10 mouse cellular contexts compared by ENCODE assay signal in the genomic region with DNA sequence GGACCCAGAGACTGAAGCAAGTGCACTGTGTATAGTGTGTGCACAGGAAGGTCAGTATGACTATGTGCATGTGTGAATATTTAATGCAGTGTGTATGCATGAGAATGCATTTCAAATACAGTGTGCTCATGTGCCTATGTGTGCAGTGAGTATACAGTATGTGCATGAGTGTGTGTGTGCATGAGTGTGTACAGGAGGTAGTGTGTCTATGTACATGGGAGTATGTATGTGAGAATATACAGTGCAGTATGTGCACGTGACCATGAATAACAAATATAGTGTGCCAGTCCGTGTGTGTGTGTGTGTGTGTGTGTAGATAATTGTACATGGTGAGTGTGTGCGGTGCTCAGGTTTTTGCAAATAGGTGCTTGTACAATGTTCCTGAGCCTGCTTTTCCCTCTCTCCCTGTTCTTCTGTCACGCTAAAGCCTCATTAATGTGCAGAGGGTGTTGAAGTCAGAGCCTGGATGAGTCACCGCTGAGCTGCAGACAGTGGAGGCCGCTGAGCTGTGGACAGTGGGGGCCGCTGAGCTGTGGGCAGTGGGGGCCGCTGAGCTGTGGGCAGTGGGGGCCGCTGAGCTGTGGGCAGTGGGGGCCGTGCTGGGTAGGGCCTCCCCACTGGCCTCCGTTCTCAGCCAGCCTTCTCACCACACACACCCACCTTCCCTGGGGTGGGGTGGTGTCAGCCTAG. TPM values are rescaled to one million over a fixed set of nuclear protein-coding genes. Genes with fewer than 3 reads are reported as not detected.
DNase-seq lines count a peak whose midpoint lies in the region; ATAC-seq and TF ChIP-seq lines count a peak whose summit lies in the region.
"Had no signal": no experiment of that assay in that cellular context is flagged by ENCODE, and none has a peak within 500 bp of the region (broad histone marks: within the 10 kb centered on the region; RNA-seq: fewer than 3 reads in every experiment).

No protein-coding gene starts in this region.

- H3K4me2 ChIP-seq in hindbrain, embryonic 15.5 days: no peak overlapping the region
- H3K4me2 ChIP-seq in stomach, embryonic 14.5 days (replicated peaks; ENCODE audit: low read depth, low read length): no peak overlapping the region
- H3K4me2 ChIP-seq: embryonic facial prominence, embryonic 12.5 days had no signal

- peak; percentile 7 to 18 for DNase-seq in frontal cortex, postnatal 36 days (ENCODE audit: low spot score in 2 of 2)
- no peak for DNase-seq in frontal cortex, postnatal 10 days (ENCODE audit: low spot score in 2 of 2)
- peak; percentile 16 to 24 for DNase-seq in right cerebral cortex, adult 2 months (ENCODE audit: low spot score in 2 of 2)
- DNase-seq in right cerebral cortex, postnatal 4 days: no peak
- DNase-seq in layer of hippocampus, adult 2 months (ENCODE audit: low spot score in 2 of 2): no peak
- no peak for DNase-seq in adipocyte (ENCODE audit: low spot score)

- no peaks in the 10 kb centered on the region for H3K36me3 ChIP-seq in hindbrain, embryonic 15.5 days
- no peaks in the 10 kb centered on the region for H3K36me3 ChIP-seq in stomach, embryonic 14.5 days (ENCODE audit: control insufficient read depth, insufficient read depth, low read length)
- H3K36me3 ChIP-seq: embryonic facial prominence, embryonic 12.5 days had no signal

- no peaks in the 10 kb centered on the region for H3K27me3 ChIP-seq in hindbrain, embryonic 15.5 days
- no peaks in the 10 kb centered on the region for H3K27me3 ChIP-seq in stomach, embryonic 14.5 days (ENCODE audit: control insufficient read depth, insufficient read depth, low read length)
- H3K27me3 ChIP-seq: embryonic facial prominence, embryonic 12.5 days had no signal

- H3K9me3 ChIP-seq in hindbrain, embryonic 15.5 days: no peaks in the 10 kb centered on the region
- H3K9me3 ChIP-seq in stomach, embryonic 14.5 days (ENCODE audit: control insufficient read depth, low read depth, low read length): no peaks in the 10 kb centered on the region
- H3K9me3 ChIP-seq: embryonic facial prominence, embryonic 12.5 days had no signal

- no peaks in the 10 kb centered on the region for H3K4me1 ChIP-seq in hindbrain, embryonic 15.5 days (replicated peaks)
- peaks cover 14% of the 10 kb centered on the region; the same call in 1 of the 2 replicates for H3K4me1 ChIP-seq in stomach, embryonic 14.5 days (ENCODE audit: control insufficient read depth, insufficient read depth, low read length)

- H3K27ac ChIP-seq in hindbrain, embryonic 15.5 days (replicated peaks): no peak overlapping the region
- no peak overlapping the region for H3K27ac ChIP-seq in stomach, embryonic 14.5 days (ENCODE audit: low read length)
- H3K27ac ChIP-seq in layer of hippocampus, adult 2 months: no peak overlapping the region
- H3K27ac ChIP-seq: embryonic facial prominence, embryonic 12.5 days; macrophage had no signal

- 64% methylated on average over 11 of the region's 11 CpGs for WGBS in hindbrain, embryonic 15.5 days
- WGBS in stomach, embryonic 14.5 days: 63% methylated on average over 11 of the region's 11 CpGs

- no peak for TF ChIP-seq CTCF in layer of hippocampus, adult 2 months (conservative IDR thresholded peaks at IDR 0.05)

- ATAC-seq in hindbrain, embryonic 15.5 days (ENCODE audit: low FRiP score, low read depth): peak; percentile 59; the same call in 1 of the 2 replicates
- ATAC-seq in stomach, embryonic 14.5 days (ENCODE audit: insufficient number of reproducible peaks, insufficient read depth, low FRiP score, low read depth): peak; percentile 50

- H3K9ac ChIP-seq in hindbrain, embryonic 15.5 days: no peak overlapping the region
- H3K9ac ChIP-seq in stomach, embryonic 14.5 days (replicated peaks; ENCODE audit: low read depth, low read length): no peak overlapping the region
- H3K9ac ChIP-seq: embryonic facial prominence, embryonic 12.5 days had no signal

- H3K4me3 ChIP-seq in hindbrain, embryonic 15.5 days: no peak overlapping the region
- no peak overlapping the region for H3K4me3 ChIP-seq in stomach, embryonic 14.5 days (ENCODE audit: low read depth, low read length)
- no peak overlapping the region for H3K4me3 ChIP-seq in layer of hippocampus, adult 2 months
- H3K4me3 ChIP-seq: embryonic facial prominence, embryonic 12.5 days had no signal

RNA-seq across cellular contexts. Expression of a gene that starts 50.8 kb away (rescaled TPM):
- polyA plus RNA-seq in hindbrain, embryonic 15.5 days (2015; fragmentation: Nextera tagmentation; extraction: Ambion mirVana): 10.7 and 12.2 TPM in 2 replicates
- polyA plus RNA-seq in stomach, embryonic 14.5 days (2014; fragmentation: Nextera tagmentation; extraction: Ambion mirVana): 11.2 and 11.7 TPM in 2 replicates
- total RNA-seq in layer of hippocampus, adult 2 months (2021): 10 to 100 TPM; 72.6 to 75.1 TPM

Comparison
In these comparisons a context has a peak if more than half of its experiments do, and no peak if none do; other contexts are left out.
1. DNase-seq: peak in frontal cortex, postnatal 36 days (2 of 2) and right cerebral cortex, adult 2 months (2 of 2); none in frontal cortex, postnatal 10 days (0 of 2), right cerebral cortex, postnatal 4 days (single experiment), layer of hippocampus, adult 2 months (0 of 2) and adipocyte (single experiment).